Mouse (Mus musculus): ENCODE data around the gene Sdk2.
A peak's percentile ranks its signal among the peaks of the same experiment; 100 is the strongest.

Sdk2 gene

GRCm38 (mm10) chr11:114066951-114067762 is at the start of gene Sdk2:
Sdk2 (minus strand) TSS chr11:114067046.
- DNase-seq: peak; percentile 53

- DNase-seq: no peak
Measured at GRCm38 (mm10) chr11:114115077-114115476, 48.2 kb upstream of the Sdk2 start.

GRCm38 (mm10) chr11:114114674-114115073 is 47.8 kb upstream of the Sdk2 start:
- no peak for DNase-seq

GRCm38 (mm10) chr11:114110851-114111250 is 44.0 kb upstream of the Sdk2 start:
- no peak for DNase-seq

GRCm38 (mm10) chr11:114093636-114094035 is 26.8 kb upstream of the Sdk2 start:
- no peak for DNase-seq

GRCm38 (mm10) chr11:114093175-114093574 is 26.3 kb upstream of the Sdk2 start:
- no peak for DNase-seq

- peak; percentile 18 for DNase-seq
Measured at GRCm38 (mm10) chr11:114080606-114081005, 13.8 kb upstream of the Sdk2 start.

GRCm38 (mm10) chr11:114072644-114073043 is 5.8 kb upstream of the Sdk2 start:
- no peak for DNase-seq

GRCm38 (mm10) chr11:114071998-114072397 is 5.2 kb upstream of the Sdk2 start:
- peak; percentile 52 for DNase-seq

- DNase-seq: no peak
Measured at GRCm38 (mm10) chr11:114070881-114071280, 4.0 kb upstream of the Sdk2 start.

- no peak for DNase-seq
Measured at GRCm38 (mm10) chr11:114070131-114070530, 3.3 kb upstream of the Sdk2 start.

GRCm38 (mm10) chr11:114068390-114068789 is 1.5 kb upstream of the Sdk2 start:
- peak; percentile 34 for DNase-seq

- DNase-seq: peak; percentile 51
Measured at GRCm38 (mm10) chr11:114066098-114066950, 522 bp downstream of the Sdk2 start.

GRCm38 (mm10) chr11:114065596-114065995 is 1.2 kb downstream of the Sdk2 start:
- no peak for DNase-seq

GRCm38 (mm10) chr11:114064871-114065388 is 1.9 kb downstream of the Sdk2 start:
- peak; percentile 15 for DNase-seq

GRCm38 (mm10) chr11:114061946-114062345 is 4.9 kb downstream of the Sdk2 start:
- DNase-seq: no peak

- DNase-seq: no peak
Measured at GRCm38 (mm10) chr11:114061265-114061664, 5.6 kb downstream of the Sdk2 start.

GRCm38 (mm10) chr11:114056351-114056750 is 10.5 kb downstream of the Sdk2 start:
- no peak for DNase-seq

- no peak for DNase-seq
Measured at GRCm38 (mm10) chr11:114054581-114055315, 12.1 kb downstream of the Sdk2 start.

GRCm38 (mm10) chr11:114051361-114051760 is 15.5 kb downstream of the Sdk2 start:
- no peak for DNase-seq

GRCm38 (mm10) chr11:114050511-114050910 is 16.3 kb downstream of the Sdk2 start:
- no peak for DNase-seq

- DNase-seq: peak; percentile 58
Measured at GRCm38 (mm10) chr11:114047887-114048331, 18.9 kb downstream of the Sdk2 start.

- no peak for DNase-seq
Measured at GRCm38 (mm10) chr11:114046927-114047326, 19.9 kb downstream of the Sdk2 start.
